Mouse (Mus musculus) kidney, postnatal 14 days (tissue): ENCODE measurements at regions not wholly inside any gene's neighbourhood (a gene's known extent, or its start where the extent isn't known, plus 50 kb on each side); places are given as distances from the start of the nearest gene placed in this dataset.
A peak's percentile ranks its signal among the peaks of the same experiment; 100 is the strongest.
"Not testable (repeated sequence)": the region's sequence is repeated elsewhere in the genome, so short reads cannot be mapped to it uniquely, and the experiment has no call there.

Source experiments
- DNase-seq: peaks from one replicate; pipeline ENCODE4 v3.0.0; 2022; ENCODE audit warnings: mixed read lengths

- no peak for DNase-seq
These were observed 178.5 kb downstream of the Tmem114 start for GRCm38 (mm10) chr16:8246445-8246844.

DNA sequence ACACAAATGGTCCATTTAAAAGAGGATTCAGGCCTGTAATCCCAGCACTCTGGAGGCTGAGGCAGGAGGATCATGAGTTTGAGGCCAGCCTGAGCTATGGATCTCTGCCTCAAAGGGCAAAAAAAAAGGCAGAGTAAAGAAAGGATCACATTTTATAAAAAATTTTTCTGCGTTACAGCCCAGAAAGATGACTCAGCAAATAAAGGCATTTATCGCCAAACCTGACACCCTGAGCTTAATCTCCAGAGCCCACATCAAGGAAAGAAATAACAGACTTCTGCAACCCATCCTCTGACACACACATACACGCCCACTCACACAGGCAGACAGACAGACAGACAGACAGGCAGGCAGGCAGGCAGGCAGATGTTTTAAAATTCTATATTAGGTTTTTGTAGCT, 179.3 kb downstream of the Tmem114 start:
- DNase-seq, result no peak

DNA sequence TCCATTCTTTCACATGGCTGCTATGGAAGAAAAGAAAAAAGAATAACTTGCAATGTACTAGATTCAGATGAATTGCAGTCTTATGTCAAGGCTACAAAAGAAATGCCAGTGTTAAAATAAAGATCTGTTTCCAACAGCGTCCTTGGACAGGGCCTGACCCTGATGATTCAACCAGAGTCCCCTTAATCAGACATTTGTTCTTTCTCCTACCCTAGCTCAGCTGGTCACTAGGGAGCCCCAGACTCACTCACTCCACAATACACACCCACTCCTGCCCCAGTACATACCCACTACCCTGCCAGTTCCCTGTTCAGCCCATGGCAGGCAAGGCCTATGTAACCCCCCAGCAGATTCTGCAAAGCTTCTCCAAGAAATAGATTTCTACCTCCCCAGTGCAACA, 190.6 kb downstream of the Tmem114 start:
- DNase-seq, result no peak

DNA sequence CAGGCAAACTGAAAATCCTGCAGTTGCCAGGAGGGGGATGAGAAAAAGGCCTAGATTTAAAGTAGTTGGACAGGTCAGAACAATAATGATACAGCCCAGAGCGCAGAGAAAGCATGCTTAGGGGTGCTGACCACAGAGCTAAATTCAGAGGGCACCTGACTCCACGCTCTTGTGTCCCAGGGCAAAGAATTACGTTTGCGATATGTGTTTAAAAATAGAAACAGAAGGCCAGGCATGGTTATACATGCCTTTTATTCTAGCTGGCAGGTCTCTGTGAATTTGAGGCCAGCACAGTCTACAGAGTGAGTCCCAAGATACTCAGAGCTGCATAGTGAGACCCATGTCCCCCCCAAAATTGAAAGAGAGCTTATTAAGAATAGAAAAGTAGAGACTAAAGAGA, 192.9 kb downstream of the Tmem114 start:
- no peak for DNase-seq

DNA sequence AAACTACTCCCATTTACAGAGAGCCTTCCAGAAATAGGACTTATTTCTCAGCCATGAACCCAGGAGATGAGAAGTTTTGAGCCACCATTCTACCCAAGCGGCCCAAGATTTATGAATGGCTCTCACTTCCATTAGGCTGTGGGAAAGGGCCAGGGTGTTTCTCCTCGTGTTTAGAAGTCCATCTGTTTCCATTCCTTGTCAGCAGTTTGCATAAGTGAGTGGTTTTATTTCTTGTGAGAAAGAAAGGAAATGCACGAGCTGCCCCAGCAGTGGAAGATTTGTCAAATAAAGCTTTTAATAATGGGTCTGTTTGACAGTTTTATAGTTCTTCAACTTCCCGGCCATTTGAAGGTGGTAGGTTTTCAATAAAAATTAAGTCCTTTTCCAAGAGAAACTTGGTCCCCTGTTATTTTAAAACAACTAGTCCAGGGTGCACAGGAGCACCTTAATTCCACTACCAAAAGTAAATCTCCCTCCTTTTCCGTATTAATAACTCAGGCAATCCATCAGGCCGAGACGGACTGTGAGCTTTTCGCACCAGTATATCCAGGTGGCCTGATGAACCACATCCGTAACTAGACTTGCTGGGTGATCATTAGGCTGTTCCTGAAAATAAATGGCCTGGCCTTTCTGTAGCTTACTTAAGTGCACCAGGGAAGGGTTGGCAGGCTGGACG, 201.2 kb downstream of the Tmem114 start:
- peak; percentile 14 for DNase-seq

- DNase-seq, result no peak
These were observed 216.4 kb downstream of the Tmem114 start for GRCm38 (mm10) chr16:8208251-8209181.

DNA sequence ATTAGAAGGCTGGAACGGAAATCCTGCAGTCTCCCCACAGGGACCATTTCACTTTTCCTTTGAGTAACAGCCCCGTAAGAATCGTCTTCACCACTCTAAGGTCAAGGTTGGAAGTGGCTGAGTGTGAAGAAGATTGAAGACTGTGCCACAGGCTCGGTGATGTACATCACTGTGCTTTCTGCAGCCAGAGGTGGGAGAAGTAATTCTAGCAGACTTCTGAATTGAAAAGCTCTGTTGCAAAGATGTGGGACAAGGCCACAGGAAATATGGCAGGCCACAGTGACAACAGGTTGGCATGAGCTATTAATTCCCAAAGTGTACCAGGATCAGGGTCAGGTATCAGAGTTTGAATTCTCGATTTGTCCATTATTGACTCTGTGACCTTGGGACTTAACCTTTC, 219.9 kb downstream of the Tmem114 start:
- no peak for DNase-seq

DNA sequence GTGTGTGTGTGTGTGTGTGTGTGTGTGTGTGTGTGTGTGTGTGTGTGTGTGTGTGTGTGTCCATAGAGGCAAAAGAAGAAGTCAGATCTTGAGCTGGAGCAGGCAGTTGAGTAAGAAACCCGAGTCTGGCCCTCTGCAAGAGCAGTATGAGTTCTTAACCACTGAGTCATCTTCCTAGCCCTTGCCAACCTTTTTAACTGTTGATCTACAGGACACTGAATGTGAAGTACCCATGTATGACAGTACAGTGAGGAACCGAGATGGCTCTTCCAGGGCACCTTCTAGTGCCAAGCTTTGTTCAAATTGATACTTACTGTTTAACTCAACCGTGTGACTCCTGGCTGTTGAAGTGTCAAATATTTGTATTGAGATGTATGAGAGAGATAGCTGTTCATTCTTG, 223.6 kb downstream of the Tmem114 start:
- DNase-seq, result no peak

DNA sequence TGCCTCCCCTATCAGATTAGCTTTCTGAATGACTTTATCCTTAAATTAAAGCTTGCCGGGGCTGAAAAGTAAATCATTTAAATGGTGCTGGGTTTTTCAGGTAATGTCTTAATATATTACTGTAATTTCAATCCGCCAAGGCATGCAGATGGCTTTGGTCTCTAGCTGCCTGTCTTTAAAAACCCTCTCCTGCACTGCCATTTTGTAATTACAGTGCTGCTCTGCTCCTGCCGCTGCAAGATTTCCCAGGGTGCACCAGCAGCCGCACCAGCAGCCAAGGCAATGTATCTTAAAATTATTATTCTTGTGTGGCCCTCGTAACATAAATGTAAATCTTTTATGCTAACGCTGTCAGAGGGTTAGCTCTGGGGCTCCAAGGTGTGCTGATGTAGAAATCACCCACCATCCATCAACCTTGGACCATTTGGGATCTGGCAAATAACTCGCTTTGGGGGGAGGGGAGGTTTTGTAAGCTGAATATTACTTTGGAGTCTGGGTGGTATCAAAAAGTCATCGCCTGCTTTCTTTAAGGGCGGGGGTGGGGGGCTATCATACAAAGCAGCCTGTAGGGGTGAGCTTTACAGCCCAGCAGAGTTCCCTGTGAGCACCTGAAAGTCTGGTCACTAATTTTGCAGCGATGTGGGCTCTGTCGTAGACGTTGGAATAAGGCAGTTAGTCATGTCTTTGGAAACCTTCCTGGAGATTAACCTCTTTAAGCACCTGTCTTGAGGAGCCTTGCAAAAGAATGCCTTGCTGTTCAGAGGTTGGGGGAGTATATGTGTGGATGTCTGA, 226.0 kb downstream of the Tmem114 start:
- DNase-seq, result no peak

GRCm38 (mm10) chr16:8189472-8190240, 235.3 kb downstream of the Tmem114 start:
- DNase-seq, result peak; percentile 2

- DNase-seq, result no peak
These were observed 235.9 kb downstream of the Tmem114 start for GRCm38 (mm10) chr16:8189071-8189470.

- no peak for DNase-seq
These were observed 236.4 kb downstream of the Tmem114 start for GRCm38 (mm10) chr16:8188505-8188904.

DNA sequence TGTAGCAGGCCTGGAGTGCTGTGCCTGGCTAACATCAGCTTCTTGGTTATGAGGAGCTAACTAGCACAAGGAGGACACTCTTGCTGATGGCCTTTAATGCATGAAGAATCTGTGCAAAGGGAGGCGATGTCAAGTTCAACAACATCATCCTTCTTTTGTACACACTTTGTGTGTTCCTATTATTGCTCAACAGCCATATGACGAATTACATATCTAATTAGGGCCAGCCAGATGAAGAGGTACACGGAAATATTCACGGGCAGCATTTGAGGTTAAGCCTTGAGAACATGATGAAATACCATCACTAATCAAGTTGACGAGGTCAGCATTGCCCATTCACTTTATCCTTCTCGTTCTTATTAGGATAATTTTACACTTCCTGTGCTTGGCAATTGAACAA, 240.2 kb downstream of the Tmem114 start:
- no peak for DNase-seq

GRCm38 (mm10) chr16:8178946-8179345, 246.0 kb downstream of the Tmem114 start:
- DNase-seq, result no peak

- DNase-seq, result not testable (repeated sequence)
These were observed 247.7 kb downstream of the Tmem114 start for GRCm38 (mm10) chr16:8177226-8177625.

DNA sequence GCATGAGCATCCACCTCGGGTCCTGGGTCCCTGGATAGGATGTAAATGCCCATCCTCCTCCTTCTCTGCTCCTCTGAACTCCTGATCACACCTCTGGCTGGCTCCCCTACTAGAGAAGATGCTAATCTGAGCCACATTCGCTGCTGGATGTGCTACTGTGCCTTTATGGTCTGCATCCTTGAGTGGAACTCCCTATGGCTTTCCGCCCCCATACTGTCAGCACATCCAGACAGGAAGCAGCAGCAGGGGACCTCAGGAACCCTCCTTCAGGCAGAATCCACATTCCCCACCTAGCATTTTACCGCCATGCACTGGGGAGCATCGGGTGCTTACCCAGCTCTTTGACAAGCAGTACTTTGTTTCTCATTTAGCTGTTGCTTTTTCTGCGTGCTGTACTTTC, 248.8 kb downstream of the Tmem114 start:
- no peak for DNase-seq
